Mouse (Mus musculus) hindbrain, embryonic 13.5 days (tissue): ENCODE data around the gene Sypl. TPM values are rescaled to one million over a fixed set of nuclear protein-coding genes. Genes with fewer than 3 reads are reported as not detected.
A peak's percentile ranks its signal among the peaks of the same experiment; 100 is the strongest.

Experiments
- ATAC-seq: fragments of 200-750 bp; cut with Nextera tagmentation; 2 replicates; pipeline ENCODE4 v1.8.0; 2017; ENCODE audit warnings: moderate TSS enrichment; ENCODE audit not compliant: low FRiP score
- H3K27ac ChIP-seq: fragments of 300-500 bp; sonication (generic); 2 replicates; pipeline ENCODE4 v1.5.1; 2015; ENCODE audit warnings: inconsistent platforms, mild to moderate bottlenecking, moderate library complexity
- H3K27me3 ChIP-seq: fragments of 300-500 bp; sonication (generic); 2 replicates; pipeline ENCODE4 v1.6.1; 2015; ENCODE audit warnings: mild to moderate bottlenecking, inconsistent platforms
- H3K36me3 ChIP-seq: fragments of 300-500 bp; sonication (generic); 2 replicates; pipeline ENCODE4 v1.6.1; 2015; ENCODE audit warnings: mild to moderate bottlenecking, inconsistent platforms
- H3K4me1 ChIP-seq: fragments of 300-500 bp; sonication (generic); replicated peaks from 2 replicates; pipeline ENCODE4 v1.6.1; 2015; ENCODE audit warnings: inconsistent platforms
- H3K4me2 ChIP-seq: fragments of 300-500 bp; sonication (generic); 2 replicates; pipeline ENCODE4 v1.6.1; 2015; ENCODE audit warnings: inconsistent platforms, mild to moderate bottlenecking, moderate library complexity
- H3K4me3 ChIP-seq: fragments of 300-500 bp; sonication (generic); 2 replicates; pipeline ENCODE4 v1.5.1; 2015; ENCODE audit warnings: mild to moderate bottlenecking, inconsistent platforms
- H3K9ac ChIP-seq: fragments of 300-500 bp; sonication (generic); 2 replicates; pipeline ENCODE4 v1.6.1; 2015; ENCODE audit warnings: mild to moderate bottlenecking, inconsistent platforms
- H3K9me3 ChIP-seq: fragments of 300-500 bp; sonication (generic); 2 replicates; pipeline ENCODE4 v1.6.1; 2016; ENCODE audit warnings: inconsistent platforms
- WGBS: fragments of 180-500 bp; shearing (Covaris S2); methylation state at CpG from one replicate; pipeline ENCODE4 v1.1.7; 2015; 5-methylcytosine and 5-hydroxymethylcytosine counted together
- polyA plus RNA-seq: library from polyadenylated mRNA; unstranded; fragments of >200 nt; fragmentation: Nextera tagmentation; extraction: Ambion mirVana; gene quantifications from 2 replicates; pipeline ENCODE4 v1.2.1, GENCODE M21; 2015

Sypl gene
- polyA plus RNA-seq, 1 experiment from 2014 or later, result 45.3 TPM

GRCm38 (mm10) chr12:33010026-33010425 lies 56.3 kb downstream of the Sypl start:
- Histone ChIP-seq H3K9me3 (no peaks in the 10 kb centered on the region), H3K9ac (no peak overlapping the region), H3K4me1 (peaks cover 12% of the 10 kb centered on the region), H3K36me3 (no peaks in the 10 kb centered on the region), H3K4me3 (no peak overlapping the region), H3K4me2 (no peak overlapping the region), H3K27me3 (no peaks in the 10 kb centered on the region), H3K27ac (no peak overlapping the region)
- WGBS, result 33% methylated on average over 3 of the region's 3 CpGs
- no peak for ATAC-seq

- H3K4me3 ChIP-seq, result no peak overlapping the region
- H3K27ac ChIP-seq, result peak overlapping the region; percentile 65
- H3K36me3 ChIP-seq, result no peaks in the 10 kb centered on the region
- no peak overlapping the region for H3K4me2 ChIP-seq
- H3K27me3 ChIP-seq, result no peaks in the 10 kb centered on the region
- no peaks in the 10 kb centered on the region for H3K9me3 ChIP-seq
- 38% methylated on average over 7 of the region's 7 CpGs for WGBS
- H3K9ac ChIP-seq, result no peak overlapping the region
- peaks cover 13% of the 10 kb centered on the region for H3K4me1 ChIP-seq
- no peak; the same call in 1 of the 2 replicates for ATAC-seq
These were observed 60.5 kb downstream of the Sypl start for GRCm38 (mm10) chr12:33014050-33014796.

DNA sequence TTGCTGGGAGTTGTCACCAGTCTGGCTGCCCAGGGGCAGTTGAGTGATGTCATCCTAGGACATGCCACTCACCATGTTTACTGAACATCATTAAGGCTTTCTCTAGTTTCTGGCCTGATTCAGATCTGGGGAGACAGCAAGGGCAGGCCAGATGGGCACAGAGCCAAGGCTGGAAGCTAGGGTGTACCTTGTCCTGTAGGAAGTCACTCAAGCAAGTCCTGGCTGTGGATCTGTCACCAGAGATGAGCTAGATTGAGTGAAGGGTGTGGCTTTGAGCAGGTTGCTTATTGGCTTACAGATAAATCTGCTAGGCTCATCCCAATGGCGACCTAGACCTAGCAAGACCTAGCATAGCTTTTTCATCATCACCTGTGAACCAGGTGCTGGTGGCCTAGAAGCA lies 61.4 kb downstream of the Sypl start:
- no peak overlapping the region for H3K9ac ChIP-seq
- no peak overlapping the region; the same call in 1 of the 2 replicates for H3K27ac ChIP-seq
- H3K4me2 ChIP-seq, result no peak overlapping the region
- H3K4me3 ChIP-seq, result no peak overlapping the region
- no peaks in the 10 kb centered on the region for H3K27me3 ChIP-seq
- no peak; the same call in 1 of the 2 replicates for ATAC-seq
- peaks cover 13% of the 10 kb centered on the region for H3K4me1 ChIP-seq
- WGBS, result 87% methylated on average over 1 of the region's 1 CpGs
- no peaks in the 10 kb centered on the region for H3K9me3 ChIP-seq
- no peaks in the 10 kb centered on the region for H3K36me3 ChIP-seq

GRCm38 (mm10) chr12:33016824-33017705 lies 63.4 kb downstream of the Sypl start:
- Histone ChIP-seq H3K4me2 (no peak overlapping the region), H3K27ac (no peak overlapping the region), H3K9ac (no peak overlapping the region), H3K27me3 (0 out of 2 replicates have a peak, but pooled peaks cover 3% of the 10 kb centered on the region), H3K4me3 (no peak overlapping the region), H3K36me3 (no peaks in the 10 kb centered on the region), H3K4me1 (peaks cover 13% of the 10 kb centered on the region), H3K9me3 (no peaks in the 10 kb centered on the region)
- ATAC-seq, result no peak
- 80% methylated on average over 7 of the region's 7 CpGs for WGBS

- no peak overlapping the region for H3K4me2 ChIP-seq
- 0 out of 2 replicates have a peak, but pooled peaks cover 3% of the 10 kb centered on the region for H3K27me3 ChIP-seq
- H3K9ac ChIP-seq, result no peak overlapping the region
- H3K4me3 ChIP-seq, result no peak overlapping the region
- ATAC-seq, result no peak
- peaks cover 13% of the 10 kb centered on the region for H3K4me1 ChIP-seq
- H3K36me3 ChIP-seq, result no peaks in the 10 kb centered on the region
- H3K9me3 ChIP-seq, result no peaks in the 10 kb centered on the region
- H3K27ac ChIP-seq, result no peak overlapping the region
- 78% methylated on average over 4 of the region's 4 CpGs for WGBS
These were observed 64.9 kb downstream of the Sypl start for GRCm38 (mm10) chr12:33018601-33019000.

DNA sequence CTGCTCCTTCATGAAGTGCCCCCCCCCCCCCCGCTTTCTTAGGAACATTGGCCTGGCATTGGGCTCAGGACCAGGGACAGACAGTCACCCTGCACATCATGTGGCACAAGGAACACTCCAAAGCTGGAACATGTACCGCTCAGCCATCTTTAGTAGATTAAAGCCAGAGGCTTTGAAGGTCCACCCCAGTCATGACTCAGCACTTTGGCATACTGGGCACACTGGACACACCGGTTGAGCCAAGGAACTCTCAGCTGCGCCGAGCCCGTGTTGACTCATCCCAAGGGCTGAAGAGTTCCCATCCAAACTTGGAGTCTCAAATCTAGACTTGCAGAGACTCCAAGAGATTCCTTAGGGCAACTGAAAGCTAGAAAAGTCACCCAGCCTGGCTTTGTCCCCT lies 66.3 kb downstream of the Sypl start:
- Histone ChIP-seq H3K27ac (no peak overlapping the region), H3K9ac (no peak overlapping the region), H3K4me1 (peaks cover 2% of the 10 kb centered on the region), H3K4me2 (no peak overlapping the region), H3K4me3 (no peak overlapping the region), H3K36me3 (no peaks in the 10 kb centered on the region), H3K27me3 (0 out of 2 replicates have a peak, but pooled peaks cover 3% of the 10 kb centered on the region), H3K9me3 (no peaks in the 10 kb centered on the region)
- WGBS, result 88% methylated on average over 6 of the region's 6 CpGs
- no peak for ATAC-seq

DNA sequence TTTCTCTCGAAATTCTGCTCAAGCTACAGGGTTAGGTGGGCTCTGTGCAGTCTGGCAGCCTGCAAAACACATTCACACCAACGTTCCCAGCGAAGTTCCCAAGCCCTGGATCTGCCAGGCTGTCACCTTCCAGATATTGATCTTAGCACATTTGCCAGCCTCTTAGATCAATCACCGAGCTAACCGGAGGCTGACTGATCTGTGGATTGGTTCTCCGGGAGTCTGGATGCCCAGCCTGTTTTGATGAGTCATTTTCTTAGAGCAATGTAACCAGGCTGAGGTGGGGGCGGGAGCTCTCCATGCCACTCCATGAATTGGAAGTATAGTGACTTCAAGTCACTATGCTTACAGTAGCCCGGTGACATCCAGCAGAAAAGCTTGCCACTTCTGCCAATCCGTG lies 67.4 kb downstream of the Sypl start:
- ATAC-seq, result no peak

GRCm38 (mm10) chr12:33021751-33022150 lies 68.1 kb downstream of the Sypl start:
- WGBS, result 92% methylated on average over 4 of the region's 4 CpGs
- Histone ChIP-seq H3K4me1 (peaks cover under 1% of the 10 kb centered on the region), H3K9me3 (no peaks in the 10 kb centered on the region), H3K27me3 (0 out of 2 replicates have a peak, but pooled peaks cover 10% of the 10 kb centered on the region), H3K4me3 (no peak overlapping the region), H3K4me2 (no peak overlapping the region), H3K27ac (no peak overlapping the region), H3K36me3 (no peaks in the 10 kb centered on the region), H3K9ac (no peak overlapping the region)
- ATAC-seq, result no peak

More for the DNA sequence above, 67.4 kb downstream of the Sypl start:
- H3K4me1 ChIP-seq, result no peaks in the 10 kb centered on the region
- H3K27me3 ChIP-seq, result 0 out of 2 replicates have a peak, but pooled peaks cover 10% of the 10 kb centered on the region
- no peaks in the 10 kb centered on the region for H3K36me3 ChIP-seq
- H3K4me3 ChIP-seq, result no peak overlapping the region
- no peaks in the 10 kb centered on the region for H3K9me3 ChIP-seq
- no peak overlapping the region for H3K27ac ChIP-seq
- no peak overlapping the region for H3K9ac ChIP-seq
- 89% methylated on average over 9 of the region's 9 CpGs for WGBS
- no peak overlapping the region for H3K4me2 ChIP-seq

DNA sequence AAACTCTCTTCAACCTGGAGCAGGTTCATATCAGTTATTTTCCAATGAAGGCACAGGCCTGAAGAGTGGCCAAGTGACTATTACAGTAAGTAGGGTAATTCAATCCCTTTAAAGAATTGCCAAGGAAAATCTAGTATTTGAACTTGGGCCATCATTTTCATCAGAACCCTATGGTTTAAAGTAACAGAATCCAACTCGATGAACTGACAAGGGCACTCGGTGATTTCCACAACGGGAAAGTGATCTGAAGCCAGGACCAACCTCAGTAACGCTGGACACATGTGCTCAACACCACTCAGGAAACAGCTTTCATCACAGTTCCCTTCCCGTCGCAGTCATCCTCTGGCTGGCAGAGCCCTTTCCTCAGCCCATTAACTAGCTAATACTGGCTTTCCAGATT lies 70.8 kb downstream of the Sypl start:
- Histone ChIP-seq H3K27ac (no peak overlapping the region), H3K36me3 (no peaks in the 10 kb centered on the region), H3K4me2 (no peak overlapping the region), H3K4me1 (peaks cover 25% of the 10 kb centered on the region), H3K9me3 (no peaks in the 10 kb centered on the region), H3K4me3 (no peak overlapping the region), H3K27me3 (peaks cover 22% of the 10 kb centered on the region; the same call in 1 of the 2 replicates), H3K9ac (no peak overlapping the region)
- 81% methylated on average over 6 of the region's 6 CpGs for WGBS
- no peak for ATAC-seq

DNA sequence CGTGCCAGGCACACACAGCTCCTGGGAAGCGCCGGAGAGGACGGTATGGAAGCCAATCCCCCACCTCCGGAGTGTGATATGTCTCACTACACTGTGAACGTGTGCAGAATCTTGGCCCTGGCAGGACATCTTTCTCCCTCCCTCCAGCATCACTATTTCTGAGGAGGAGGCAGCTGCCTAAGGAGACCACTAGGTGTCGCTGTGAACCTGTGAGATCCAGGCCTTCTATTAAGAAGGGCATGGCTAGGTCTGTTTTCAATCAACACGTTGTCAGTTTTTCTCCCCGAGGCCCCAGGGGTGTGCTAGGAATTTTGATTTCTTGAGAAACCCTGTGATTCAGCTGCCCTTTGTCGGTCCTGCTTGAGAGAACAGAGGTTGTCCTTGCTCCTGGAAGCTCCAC lies 73.4 kb downstream of the Sypl start:
- Histone ChIP-seq H3K36me3 (no peaks in the 10 kb centered on the region), H3K4me3 (no peak overlapping the region), H3K9me3 (no peaks in the 10 kb centered on the region), H3K27me3 (peaks cover 25% of the 10 kb centered on the region), H3K9ac (no peak overlapping the region), H3K27ac (no peak overlapping the region), H3K4me1 (peaks cover 36% of the 10 kb centered on the region), H3K4me2 (peak overlapping the region; percentile 18; the same call in 1 of the 2 replicates)
- ATAC-seq, result peak; percentile 75
- 3% methylated on average over 10 of the region's 10 CpGs for WGBS

GRCm38 (mm10) chr12:33028109-33028691 lies 74.5 kb downstream of the Sypl start:
- Histone ChIP-seq H3K36me3 (no peaks in the 10 kb centered on the region), H3K27ac (no peak overlapping the region), H3K27me3 (peaks cover 29% of the 10 kb centered on the region), H3K4me1 (peaks cover 42% of the 10 kb centered on the region), H3K9ac (no peak overlapping the region), H3K4me3 (no peak overlapping the region), H3K9me3 (no peaks in the 10 kb centered on the region), H3K4me2 (no peak overlapping the region)
- no peak for ATAC-seq
- WGBS, result 48% methylated on average over 10 of the region's 10 CpGs

DNA sequence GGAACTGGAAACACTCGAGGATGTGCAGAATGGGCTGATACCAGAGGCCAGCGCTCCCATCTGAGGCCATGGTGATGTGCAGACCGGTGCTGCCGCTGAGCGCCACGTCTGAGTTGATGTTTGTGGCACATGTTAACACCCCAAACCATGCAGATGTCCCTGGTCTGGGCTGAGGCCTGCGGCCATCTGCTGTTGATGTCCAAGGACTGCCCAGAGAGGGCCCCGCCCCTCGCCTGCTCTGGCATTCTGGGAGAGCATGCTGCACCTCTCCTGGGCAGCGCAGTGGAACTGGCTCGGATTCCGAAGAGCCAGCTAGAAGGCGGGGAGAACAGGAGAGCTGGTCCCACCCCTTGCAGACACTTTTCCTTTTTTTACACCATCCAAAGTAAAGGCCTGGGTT lies 75.0 kb downstream of the Sypl start:
- Histone ChIP-seq H3K27ac (no peak overlapping the region), H3K9me3 (no peaks in the 10 kb centered on the region), H3K4me1 (peaks cover 46% of the 10 kb centered on the region), H3K4me2 (no peak overlapping the region), H3K27me3 (peaks cover 29% of the 10 kb centered on the region), H3K9ac (no peak overlapping the region), H3K4me3 (no peak overlapping the region), H3K36me3 (no peaks in the 10 kb centered on the region)
- 55% methylated on average over 13 of the region's 13 CpGs for WGBS
- no peak for ATAC-seq
